Mouse (Mus musculus) kidney, embryonic 15.5 days (tissue): ENCODE measurements at regions not wholly inside any gene's neighbourhood (a gene's known extent, or its start where the extent isn't known, plus 50 kb on each side); places are given as distances from the start of the nearest gene placed in this dataset.
"Not testable (repeated sequence)": the region's sequence is repeated elsewhere in the genome, so short reads cannot be mapped to it uniquely, and the experiment has no call there.

Experiments
- ATAC-seq: fragments of 200-750 bp; cut with Nextera tagmentation; replicated peaks from 2 replicates; pipeline ENCODE4 v1.8.0; 2017; ENCODE audit warnings: moderate TSS enrichment; ENCODE audit not compliant: low FRiP score
- H3K27ac ChIP-seq: fragments of 300-500 bp; sonication (generic); 2 replicates; pipeline ENCODE4 v1.5.1; 2015; ENCODE audit warnings: mild to moderate bottlenecking, inconsistent platforms
- H3K27me3 ChIP-seq: fragments of 300-500 bp; sonication (generic); 2 replicates; pipeline ENCODE4 v1.6.1; 2015; ENCODE audit warnings: inconsistent platforms
- H3K36me3 ChIP-seq: fragments of 300-500 bp; sonication (generic); 2 replicates; pipeline ENCODE4 v1.6.1; 2015; ENCODE audit warnings: inconsistent platforms
- H3K4me1 ChIP-seq: fragments of 300-500 bp; sonication (generic); 2 replicates; pipeline ENCODE4 v1.6.1; 2015; ENCODE audit warnings: inconsistent platforms
- H3K4me2 ChIP-seq: fragments of 300-500 bp; sonication (generic); 2 replicates; pipeline ENCODE4 v1.6.1; 2015; ENCODE audit warnings: moderate library complexity, mild to moderate bottlenecking, inconsistent platforms
- H3K4me3 ChIP-seq: fragments of 300-500 bp; sonication (generic); replicated peaks from 2 replicates; pipeline ENCODE4 v1.5.1; 2015; ENCODE audit warnings: mild to moderate bottlenecking, inconsistent platforms
- H3K9ac ChIP-seq: fragments of 300-500 bp; sonication (generic); 2 replicates; pipeline ENCODE4 v1.6.1; 2015; ENCODE audit warnings: mild to moderate bottlenecking, inconsistent platforms
- H3K9me3 ChIP-seq: fragments of 300-500 bp; sonication (generic); replicated peaks from 2 replicates; pipeline ENCODE4 v1.6.1; 2016; ENCODE audit warnings: inconsistent platforms
- WGBS: fragments of 180-500 bp; shearing (Covaris S2); methylation state at CpG from one replicate; pipeline ENCODE4 v1.1.7; 2015; ENCODE audit warnings: mixed read lengths; 5-methylcytosine and 5-hydroxymethylcytosine counted together

- ATAC-seq, H3K27ac ChIP-seq, H3K27me3 ChIP-seq, H3K4me3 ChIP-seq, H3K36me3 ChIP-seq, H3K4me2 ChIP-seq, H3K9ac ChIP-seq, H3K9me3 ChIP-seq: not testable (repeated sequence)
- 50% methylated on average over 1 of the region's 1 CpGs for WGBS
- peaks cover 16% of the 10 kb centered on the region for H3K4me1 ChIP-seq
Measured at GRCm38 (mm10) chr10:53459706-53460105, 80.0 kb upstream of the Cep85l start.

- H3K4me1 ChIP-seq, result no peaks in the 10 kb centered on the region
- H3K36me3 ChIP-seq, result no peaks in the 10 kb centered on the region
- no peak overlapping the region for H3K9ac ChIP-seq
- no peaks in the 10 kb centered on the region for H3K27me3 ChIP-seq
- ATAC-seq, result no peak
- H3K9me3 ChIP-seq, result no peaks in the 10 kb centered on the region
- no peak overlapping the region for H3K4me3 ChIP-seq
- H3K4me2 ChIP-seq, result no peak overlapping the region
- 53% methylated on average over 4 of the region's 4 CpGs for WGBS
- H3K27ac ChIP-seq, result no peak overlapping the region
Measured at GRCm38 (mm10) chr10:53456027-53456713, 76.4 kb upstream of the Cep85l start.

GRCm38 (mm10) chr10:53444789-53445188 lies 65.0 kb upstream of the Cep85l start:
- Histone ChIP-seq H3K4me1 (no peaks in the 10 kb centered on the region), H3K27ac (no peak overlapping the region), H3K4me3 (no peak overlapping the region), H3K27me3 (no peaks in the 10 kb centered on the region), H3K4me2 (no peak overlapping the region), H3K9me3 (no peaks in the 10 kb centered on the region), H3K36me3 (no peaks in the 10 kb centered on the region), H3K9ac (no peak overlapping the region)
- 65% methylated on average over 3 of the region's 3 CpGs for WGBS
- ATAC-seq, result no peak

GRCm38 (mm10) chr10:53443443-53443842 lies 63.7 kb upstream of the Cep85l start:
- H3K9ac ChIP-seq, result no peak overlapping the region
- H3K4me3 ChIP-seq, result no peak overlapping the region
- no peaks in the 10 kb centered on the region for H3K9me3 ChIP-seq
- H3K27me3 ChIP-seq, result no peaks in the 10 kb centered on the region
- no peak overlapping the region for H3K27ac ChIP-seq
- WGBS, result 98% methylated on average over 1 of the region's 1 CpGs
- no peak overlapping the region for H3K4me2 ChIP-seq
- ATAC-seq, result no peak
- no peaks in the 10 kb centered on the region for H3K36me3 ChIP-seq
- no peaks in the 10 kb centered on the region for H3K4me1 ChIP-seq

GRCm38 (mm10) chr10:53442912-53443311 lies 63.2 kb upstream of the Cep85l start:
- 97% methylated on average over 14 of the region's 14 CpGs for WGBS
- ATAC-seq, result no peak
- no peak overlapping the region for H3K4me3 ChIP-seq
- no peaks in the 10 kb centered on the region for H3K4me1 ChIP-seq
- H3K36me3 ChIP-seq, result no peaks in the 10 kb centered on the region
- H3K9ac ChIP-seq, result no peak overlapping the region
- no peaks in the 10 kb centered on the region for H3K27me3 ChIP-seq
- no peaks in the 10 kb centered on the region for H3K9me3 ChIP-seq
- no peak overlapping the region for H3K27ac ChIP-seq
- H3K4me2 ChIP-seq, result no peak overlapping the region

GRCm38 (mm10) chr10:53440251-53440650 lies 60.5 kb upstream of the Cep85l start:
- Histone ChIP-seq H3K9me3 (no peaks in the 10 kb centered on the region), H3K4me3 (no peak overlapping the region)

GRCm38 (mm10) chr10:53438388-53438787 lies 58.6 kb upstream of the Cep85l start:
- Histone ChIP-seq H3K9ac (no peak overlapping the region), H3K36me3 (no peaks in the 10 kb centered on the region), H3K9me3 (no peaks in the 10 kb centered on the region), H3K4me2 (no peak overlapping the region), H3K4me1 (peaks cover 18% of the 10 kb centered on the region), H3K27ac (no peak overlapping the region), H3K4me3 (no peak overlapping the region), H3K27me3 (no peaks in the 10 kb centered on the region)
- 50% methylated on average over 4 of the region's 4 CpGs for WGBS
- no peak for ATAC-seq

More at GRCm38 (mm10) chr10:53440251-53440650, 60.5 kb upstream of the Cep85l start:
- 84% methylated on average over 1 of the region's 1 CpGs for WGBS
- Histone ChIP-seq H3K36me3 (no peaks in the 10 kb centered on the region), H3K4me2 (no peak overlapping the region), H3K4me1 (peaks cover 11% of the 10 kb centered on the region), H3K27ac (no peak overlapping the region), H3K9ac (no peak overlapping the region), H3K27me3 (no peaks in the 10 kb centered on the region)
- no peak for ATAC-seq

- ATAC-seq, result no peak
- no peaks in the 10 kb centered on the region for H3K36me3 ChIP-seq
- no peak overlapping the region for H3K9ac ChIP-seq
- peak overlapping the region; percentile 48; the same call in 1 of the 2 replicates for H3K27ac ChIP-seq
- no peaks in the 10 kb centered on the region for H3K27me3 ChIP-seq
- H3K4me1 ChIP-seq, result peaks cover 18% of the 10 kb centered on the region
- 72% methylated on average over 4 of the region's 4 CpGs for WGBS
- H3K4me2 ChIP-seq, result no peak overlapping the region
- no peak overlapping the region for H3K4me3 ChIP-seq
- no peaks in the 10 kb centered on the region for H3K9me3 ChIP-seq
Measured at GRCm38 (mm10) chr10:53437724-53438123, 58.0 kb upstream of the Cep85l start.

- WGBS, result 77% methylated on average over 8 of the region's 8 CpGs
- no peaks in the 10 kb centered on the region for H3K27me3 ChIP-seq
- ATAC-seq, result peak; percentile 50; the same call in 1 of the 2 replicates
- no peak overlapping the region for H3K4me3 ChIP-seq
- H3K4me2 ChIP-seq, result no peak overlapping the region
- H3K36me3 ChIP-seq, result no peaks in the 10 kb centered on the region
- peaks cover 20% of the 10 kb centered on the region for H3K4me1 ChIP-seq
- no peak overlapping the region for H3K9ac ChIP-seq
- H3K27ac ChIP-seq, result peak overlapping the region; percentile 81; the same call in 1 of the 2 replicates
- H3K9me3 ChIP-seq, result no peaks in the 10 kb centered on the region
Measured at GRCm38 (mm10) chr10:53436023-53436475, 56.3 kb upstream of the Cep85l start.

- peak; percentile 49; the same call in 1 of the 2 replicates for ATAC-seq
- H3K4me2 ChIP-seq, result peak overlapping the region; percentile 27
- H3K4me1 ChIP-seq, result peaks cover 21% of the 10 kb centered on the region
- H3K9ac ChIP-seq, result no peak overlapping the region
- H3K27ac ChIP-seq, result peak overlapping the region; percentile 81
- WGBS, result 35% methylated on average over 14 of the region's 14 CpGs
- no peaks in the 10 kb centered on the region for H3K27me3 ChIP-seq
- H3K9me3 ChIP-seq, result no peaks in the 10 kb centered on the region
- H3K4me3 ChIP-seq, result no peak overlapping the region
- H3K36me3 ChIP-seq, result no peaks in the 10 kb centered on the region
Measured at GRCm38 (mm10) chr10:53435181-53435874, 55.6 kb upstream of the Cep85l start.

- Histone ChIP-seq H3K4me3 (no peak overlapping the region), H3K27ac (peak overlapping the region; percentile 81), H3K4me2 (peak overlapping the region; percentile 27), H3K9ac (no peak overlapping the region), H3K4me1 (peaks cover 28% of the 10 kb centered on the region), H3K27me3 (no peaks in the 10 kb centered on the region), H3K36me3 (no peaks in the 10 kb centered on the region), H3K9me3 (no peaks in the 10 kb centered on the region)
- 32% methylated on average over 13 of the region's 13 CpGs for WGBS
- peak; percentile 79 for ATAC-seq
Measured at GRCm38 (mm10) chr10:53434376-53435171, 54.8 kb upstream of the Cep85l start.

- no peaks in the 10 kb centered on the region for H3K9me3 ChIP-seq
- no peaks in the 10 kb centered on the region for H3K27me3 ChIP-seq
- no peaks in the 10 kb centered on the region for H3K36me3 ChIP-seq
- no peak overlapping the region for H3K9ac ChIP-seq
- H3K4me3 ChIP-seq, result no peak overlapping the region
- no peak for ATAC-seq
- H3K4me1 ChIP-seq, result peaks cover 29% of the 10 kb centered on the region
- no peak overlapping the region for H3K4me2 ChIP-seq
- H3K27ac ChIP-seq, result no peak overlapping the region
- 92% methylated on average over 2 of the region's 2 CpGs for WGBS
Measured at GRCm38 (mm10) chr10:53432794-53433193, 53.0 kb upstream of the Cep85l start.
